Mouse (Mus musculus) forebrain, embryonic 14.5 days (tissue): ENCODE results near the gene Upf2. TPM values are rescaled to one million over a fixed set of nuclear protein-coding genes. Genes with fewer than 3 reads are reported as not detected.

Experiments used
- ATAC-seq: fragments of 200-750 bp; cut with Nextera tagmentation; 2 replicates; pipeline ENCODE4 v1.8.0; 2017; ENCODE audit warnings: mild to moderate bottlenecking, moderate library complexity
- DNase-seq: peaks from one replicate; pipeline ENCODE4 v3.0.0-alpha.2; 2015; ENCODE audit warnings: low spot score
- H3K27ac ChIP-seq: fragments of 300-500 bp; sonication (generic); 2 replicates; pipeline ENCODE4 v1.5.1; 2014; ENCODE audit warnings: low read depth, mild to moderate bottlenecking, control low read depth, low read length, moderate library complexity
- H3K27me3 ChIP-seq: fragments of 300-500 bp; sonication (generic); replicated peaks from 2 replicates; pipeline ENCODE4 v1.6.1; 2014; ENCODE audit warnings: low read length, control low read depth, mixed read lengths; ENCODE audit not compliant: control insufficient read depth, insufficient read depth
- H3K36me3 ChIP-seq: fragments of 300-500 bp; sonication (generic); 2 replicates; pipeline ENCODE4 v1.6.1; 2014; ENCODE audit warnings: low read length, control low read depth; ENCODE audit not compliant: control insufficient read depth, insufficient read depth
- H3K4me1 ChIP-seq: fragments of 300-500 bp; sonication (generic); 2 replicates; pipeline ENCODE4 v1.6.1; 2014; ENCODE audit warnings: antibody characterized with exemption, low read length, control low read depth; ENCODE audit not compliant: control insufficient read depth, insufficient read depth
- H3K4me2 ChIP-seq: fragments of 300-500 bp; sonication (generic); 2 replicates; pipeline ENCODE4 v1.6.1; 2014; ENCODE audit warnings: mild to moderate bottlenecking, control low read depth, low read length
- H3K4me3 ChIP-seq: fragments of 300-500 bp; sonication (generic); 2 replicates; pipeline ENCODE4 v1.5.1; 2014; ENCODE audit warnings: low read depth, low read length, control low read depth
- H3K9ac ChIP-seq: fragments of 300-500 bp; sonication (generic); 2 replicates; pipeline ENCODE4 v1.6.1; 2014; ENCODE audit warnings: mild to moderate bottlenecking, low read length, control low read depth, moderate library complexity
- H3K9me3 ChIP-seq: fragments of 300-500 bp; sonication (generic); replicated peaks from 2 replicates; pipeline ENCODE4 v1.6.1; 2016; ENCODE audit warnings: low read length, control low read depth, mixed read lengths; ENCODE audit not compliant: control insufficient read depth
- WGBS: fragments of 180-500 bp; shearing (Covaris S2); extraction: QIAGEN DNeasy Blood & Tissue Kit; methylation state at CpG from one replicate; pipeline ENCODE4 v1.1.7; 2014; 5-methylcytosine and 5-hydroxymethylcytosine counted together
- polyA plus RNA-seq: library from polyadenylated mRNA; unstranded; fragments of >200 nt; fragmentation: Nextera tagmentation; extraction: Ambion mirVana; gene quantifications from 2 replicates; pipeline ENCODE4 v1.2.1, GENCODE M21; 2014

The Upf2 gene
- 7.6 and 7.8 TPM in 2 replicates for polyA plus RNA-seq

GRCm38 (mm10) chr2:5950766-5951595, at the start of gene Upf2:
Gene Upf2 (plus strand): TSS chr2:5951469.
- 2% methylated on average over 40 of the region's 54 CpGs for WGBS
- Histone ChIP-seq H3K36me3 (no peaks in the 10 kb centered on the region), H3K4me3 (peak within 1 kb of the TSS; percentile 97), H3K4me1 (peaks cover 7% of the 10 kb centered on the region; the same call in 1 of the 2 replicates), H3K27ac (peak within 1 kb of the TSS; percentile 79), H3K4me2 (peak within 1 kb of the TSS; percentile 81), H3K9ac (peak within 1 kb of the TSS; percentile 93), H3K9me3 (no peaks in the 10 kb centered on the region), H3K27me3 (no peaks in the 10 kb centered on the region)
- ATAC-seq (peak; percentile 96), DNase-seq (peak; percentile 99)

GRCm38 (mm10) chr2:5906092-5906491, 45.2 kb upstream of the Upf2 start:
- 30% methylated on average over 5 of the region's 5 CpGs for WGBS
- peak; percentile 77; the same call in 1 of the 2 replicates for ATAC-seq
- Histone ChIP-seq H3K27ac (no peak overlapping the region), H3K27me3 (no peaks in the 10 kb centered on the region), H3K4me2 (no peak overlapping the region), H3K4me3 (no peak overlapping the region), H3K4me1 (no peaks in the 10 kb centered on the region), H3K9ac (no peak overlapping the region), H3K36me3 (0 out of 2 replicates have a peak, but pooled peaks cover 4% of the 10 kb centered on the region), H3K9me3 (no peaks in the 10 kb centered on the region)
- DNase-seq, result peak; percentile 76

- WGBS, result 52% methylated on average over 3 of the region's 3 CpGs
- DNase-seq, result peak; percentile 70
- no peak overlapping the region for H3K9ac ChIP-seq
- H3K36me3 ChIP-seq, result 0 out of 2 replicates have a peak, but pooled peaks cover 4% of the 10 kb centered on the region
- no peak overlapping the region for H3K4me3 ChIP-seq
- H3K27ac ChIP-seq, result 0 out of 2 replicates have a peak overlapping the region, but pooled peaks have one; percentile 55
- no peaks in the 10 kb centered on the region for H3K27me3 ChIP-seq
- no peak overlapping the region for H3K4me2 ChIP-seq
- H3K9me3 ChIP-seq, result no peaks in the 10 kb centered on the region
- ATAC-seq, result peak; percentile 48; the same call in 1 of the 2 replicates
- H3K4me1 ChIP-seq, result no peaks in the 10 kb centered on the region
Observed at GRCm38 (mm10) chr2:5906625-5907024, 44.6 kb upstream of the Upf2 start.

GRCm38 (mm10) chr2:5911282-5911965, 39.8 kb upstream of the Upf2 start:
- WGBS, result 69% methylated on average over 16 of the region's 16 CpGs
- no peak overlapping the region for H3K4me3 ChIP-seq
- no peak overlapping the region; the same call in 1 of the 2 replicates for H3K27ac ChIP-seq
- no peak for ATAC-seq
- no peaks in the 10 kb centered on the region for H3K4me1 ChIP-seq
- H3K9ac ChIP-seq, result no peak overlapping the region
- H3K9me3 ChIP-seq, result no peaks in the 10 kb centered on the region
- no peaks in the 10 kb centered on the region for H3K27me3 ChIP-seq
- DNase-seq, result peak; percentile 47
- 0 out of 2 replicates have a peak, but pooled peaks cover 2% of the 10 kb centered on the region for H3K36me3 ChIP-seq
- no peak overlapping the region for H3K4me2 ChIP-seq

GRCm38 (mm10) chr2:5922823-5923222, 28.4 kb upstream of the Upf2 start:
- Histone ChIP-seq H3K27ac (no peak overlapping the region), H3K27me3 (no peaks in the 10 kb centered on the region), H3K36me3 (0 out of 2 replicates have a peak, but pooled peaks cover 3% of the 10 kb centered on the region), H3K4me2 (no peak overlapping the region), H3K9me3 (no peaks in the 10 kb centered on the region), H3K9ac (no peak overlapping the region), H3K4me1 (no peaks in the 10 kb centered on the region), H3K4me3 (no peak overlapping the region)
- DNase-seq (no peak), ATAC-seq (no peak)
- WGBS, result 95% methylated on average over 6 of the region's 6 CpGs

GRCm38 (mm10) chr2:5923786-5924185, 27.5 kb upstream of the Upf2 start:
- WGBS, result 91% methylated on average over 9 of the region's 9 CpGs
- H3K4me3 ChIP-seq, result no peak overlapping the region
- H3K27ac ChIP-seq, result no peak overlapping the region
- no peak overlapping the region for H3K4me2 ChIP-seq
- DNase-seq (no peak), ATAC-seq (no peak)
- H3K4me1 ChIP-seq, result no peaks in the 10 kb centered on the region
- no peaks in the 10 kb centered on the region for H3K27me3 ChIP-seq
- no peaks in the 10 kb centered on the region for H3K9me3 ChIP-seq
- H3K36me3 ChIP-seq, result 0 out of 2 replicates have a peak, but pooled peaks cover 3% of the 10 kb centered on the region
- H3K9ac ChIP-seq, result no peak overlapping the region

- 97% methylated on average over 5 of the region's 5 CpGs for WGBS
- Histone ChIP-seq H3K9me3 (no peaks in the 10 kb centered on the region), H3K4me1 (no peaks in the 10 kb centered on the region), H3K4me3 (no peak overlapping the region), H3K4me2 (no peak overlapping the region), H3K9ac (no peak overlapping the region), H3K27me3 (no peaks in the 10 kb centered on the region), H3K27ac (no peak overlapping the region), H3K36me3 (peaks cover 13% of the 10 kb centered on the region; the same call in 1 of the 2 replicates)
- ATAC-seq (no peak), DNase-seq (no peak)
Observed at GRCm38 (mm10) chr2:5927481-5927880, 23.8 kb upstream of the Upf2 start.

GRCm38 (mm10) chr2:5929793-5930192, 21.5 kb upstream of the Upf2 start:
- peaks cover 13% of the 10 kb centered on the region; the same call in 1 of the 2 replicates for H3K36me3 ChIP-seq
- no peak for ATAC-seq
- 91% methylated on average over 5 of the region's 5 CpGs for WGBS

More at GRCm38 (mm10) chr2:5929793-5930192, 21.5 kb upstream of the Upf2 start:
- no peak overlapping the region for H3K9ac ChIP-seq
- no peaks in the 10 kb centered on the region for H3K4me1 ChIP-seq
- no peaks in the 10 kb centered on the region for H3K9me3 ChIP-seq
- no peaks in the 10 kb centered on the region for H3K27me3 ChIP-seq
- H3K27ac ChIP-seq, result no peak overlapping the region
- H3K4me2 ChIP-seq, result no peak overlapping the region
- no peak overlapping the region for H3K4me3 ChIP-seq
- no peak for DNase-seq
